Mouse (Mus musculus): ENCODE measurements around the gene Cort. TPM values are rescaled to one million over a fixed set of nuclear protein-coding genes. Genes with fewer than 3 reads are reported as not detected.
A peak's percentile ranks its signal among the peaks of the same experiment; 100 is the strongest.
"Not testable (repeated sequence)": the region's sequence is repeated elsewhere in the genome, so short reads cannot be mapped to it uniquely, and the experiment has no call there.

The Cort gene
- 0.28 TPM in 1 of 2 replicates, not detected in the other for polyA plus RNA-seq (2015; fragmentation: Nextera tagmentation; extraction: Ambion mirVana)

GRCm38 (mm10) chr4:149126663-149127062 is at the start of gene Cort:
Cort (minus strand) TSS chr4:149126763.
- Histone ChIP-seq H3K4me1 (no peaks in the 10 kb centered on the region), H3K27ac (no peak within 1 kb of the TSS), H3K9me3 (replicated peaks) (no peaks in the 10 kb centered on the region), H3K4me3 (no peak within 1 kb of the TSS), H3K36me3 (ENCODE audit: poor library complexity, severe bottlenecking) (peaks cover 54% of the 10 kb centered on the region), H3K4me2 (no peak within 1 kb of the TSS), H3K9ac (no peak within 1 kb of the TSS), H3K27me3 (no peaks in the 10 kb centered on the region)
- no peak for ATAC-seq
- 81% methylated on average over 11 of the region's 11 CpGs for WGBS

- H3K9me3 ChIP-seq (replicated peaks) = no peaks in the 10 kb centered on the region
These were observed 47.1 kb upstream of the Cort start for GRCm38 (mm10) chr4:149173661-149174060.

GRCm38 (mm10) chr4:149172666-149173065 is 46.1 kb upstream of the Cort start:
- no peaks in the 10 kb centered on the region for H3K9me3 ChIP-seq (replicated peaks)
- no peak overlapping the region for H3K9ac ChIP-seq
- WGBS = 66% methylated on average over 2 of the region's 2 CpGs
- H3K27me3 ChIP-seq = no peaks in the 10 kb centered on the region
- H3K4me1 ChIP-seq = 0 out of 2 replicates have a peak, but pooled peaks cover 4% of the 10 kb centered on the region
- no peak overlapping the region for H3K4me3 ChIP-seq
- peaks cover 22% of the 10 kb centered on the region for H3K36me3 ChIP-seq (ENCODE audit: poor library complexity, severe bottlenecking)
- H3K4me2 ChIP-seq = no peak overlapping the region
- ATAC-seq = no peak
- peak overlapping the region; percentile 7; the same call in 1 of the 2 replicates for H3K27ac ChIP-seq

More at GRCm38 (mm10) chr4:149173661-149174060, 47.1 kb upstream of the Cort start:
- no peak overlapping the region for H3K4me2 ChIP-seq
- 0 out of 2 replicates have a peak, but pooled peaks cover 4% of the 10 kb centered on the region for H3K4me1 ChIP-seq
- ATAC-seq = no peak
- H3K36me3 ChIP-seq (ENCODE audit: poor library complexity, severe bottlenecking) = peaks cover 30% of the 10 kb centered on the region
- 87% methylated on average over 6 of the region's 6 CpGs for WGBS
- H3K9ac ChIP-seq = no peak overlapping the region
- H3K27ac ChIP-seq = no peak overlapping the region
- H3K4me3 ChIP-seq = no peak overlapping the region
- H3K27me3 ChIP-seq = no peaks in the 10 kb centered on the region

GRCm38 (mm10) chr4:149172083-149172482 is 45.5 kb upstream of the Cort start:
- peaks cover 18% of the 10 kb centered on the region for H3K36me3 ChIP-seq (ENCODE audit: poor library complexity, severe bottlenecking)
- ATAC-seq = no peak
- no peak overlapping the region for H3K4me3 ChIP-seq
- WGBS = 92% methylated on average over 5 of the region's 5 CpGs
- no peak overlapping the region for H3K9ac ChIP-seq
- peaks cover 6% of the 10 kb centered on the region; the same call in 1 of the 2 replicates for H3K4me1 ChIP-seq
- H3K9me3 ChIP-seq (replicated peaks) = no peaks in the 10 kb centered on the region
- H3K27ac ChIP-seq = no peak overlapping the region
- H3K4me2 ChIP-seq = no peak overlapping the region
- no peaks in the 10 kb centered on the region for H3K27me3 ChIP-seq

GRCm38 (mm10) chr4:149171581-149171981 is 45.0 kb upstream of the Cort start:
- 79% methylated on average over 5 of the region's 5 CpGs for WGBS
- no peak for ATAC-seq

GRCm38 (mm10) chr4:149170394-149170931 is 43.9 kb upstream of the Cort start:
- WGBS = 76% methylated on average over 7 of the region's 7 CpGs
- no peak for ATAC-seq
- H3K4me2 ChIP-seq = no peak overlapping the region
- no peaks in the 10 kb centered on the region for H3K9me3 ChIP-seq (replicated peaks)
- H3K9ac ChIP-seq = no peak overlapping the region
- no peaks in the 10 kb centered on the region for H3K27me3 ChIP-seq
- peaks cover 14% of the 10 kb centered on the region for H3K4me1 ChIP-seq
- no peak overlapping the region for H3K27ac ChIP-seq
- no peak overlapping the region for H3K4me3 ChIP-seq
- peaks cover 6% of the 10 kb centered on the region; the same call in 1 of the 2 replicates for H3K36me3 ChIP-seq (ENCODE audit: poor library complexity, severe bottlenecking)

More at GRCm38 (mm10) chr4:149171581-149171981, 45.0 kb upstream of the Cort start:
- Histone ChIP-seq H3K27ac (no peak overlapping the region), H3K27me3 (no peaks in the 10 kb centered on the region), H3K4me2 (no peak overlapping the region), H3K4me1 (peaks cover 8% of the 10 kb centered on the region; the same call in 1 of the 2 replicates), H3K9ac (no peak overlapping the region), H3K9me3 (replicated peaks) (no peaks in the 10 kb centered on the region), H3K4me3 (no peak overlapping the region), H3K36me3 (ENCODE audit: poor library complexity, severe bottlenecking) (peaks cover 13% of the 10 kb centered on the region)

- not testable (repeated sequence) for H3K27me3 ChIP-seq; ATAC-seq; H3K4me3 ChIP-seq; H3K9me3 ChIP-seq (replicated peaks); H3K4me2 ChIP-seq; H3K9ac ChIP-seq; H3K27ac ChIP-seq; H3K36me3 ChIP-seq (ENCODE audit: poor library complexity, severe bottlenecking)
- 69% methylated on average over 7 of the region's 8 CpGs for WGBS
- peaks cover 19% of the 10 kb centered on the region for H3K4me1 ChIP-seq
These were observed 43.4 kb upstream of the Cort start for GRCm38 (mm10) chr4:149169926-149170325.

GRCm38 (mm10) chr4:149168016-149168415 is 41.5 kb upstream of the Cort start:
- Histone ChIP-seq H3K36me3 (ENCODE audit: poor library complexity, severe bottlenecking) (peaks cover 9% of the 10 kb centered on the region; the same call in 1 of the 2 replicates), H3K4me2 (peak overlapping the region; percentile 70; the same call in 1 of the 2 replicates), H3K4me1 (peaks cover 19% of the 10 kb centered on the region), H3K27me3 (no peaks in the 10 kb centered on the region), H3K4me3 (no peak overlapping the region), H3K9me3 (replicated peaks) (no peaks in the 10 kb centered on the region), H3K27ac (no peak overlapping the region), H3K9ac (no peak overlapping the region)
- 80% methylated on average over 2 of the region's 2 CpGs for WGBS
- ATAC-seq = no peak

GRCm38 (mm10) chr4:149166957-149167611 is 40.5 kb upstream of the Cort start:
- Histone ChIP-seq H3K4me1 (peaks cover 19% of the 10 kb centered on the region), H3K9ac (peak overlapping the region; percentile 65), H3K36me3 (ENCODE audit: poor library complexity, severe bottlenecking) (peaks cover 18% of the 10 kb centered on the region; the same call in 1 of the 2 replicates), H3K27me3 (no peaks in the 10 kb centered on the region), H3K9me3 (replicated peaks) (no peaks in the 10 kb centered on the region), H3K27ac (peak overlapping the region; percentile 51), H3K4me2 (peak overlapping the region; percentile 70), H3K4me3 (peak overlapping the region; percentile 77)
- no peak; the same call in 1 of the 2 replicates for ATAC-seq
- WGBS = 2% methylated on average over 27 of the region's 27 CpGs

- peak within 1 kb of the TSS; percentile 70 for H3K4me2 ChIP-seq
- H3K9me3 ChIP-seq (replicated peaks) = no peaks in the 10 kb centered on the region
- no peaks in the 10 kb centered on the region for H3K27me3 ChIP-seq
- WGBS = under 1% methylated on average over 58 of the region's 59 CpGs
- H3K27ac ChIP-seq = peak within 1 kb of the TSS; percentile 51
- H3K4me3 ChIP-seq = peak within 1 kb of the TSS; percentile 77
- peak within 1 kb of the TSS; percentile 82 for H3K9ac ChIP-seq
- ATAC-seq = peak; percentile 100
- H3K36me3 ChIP-seq (ENCODE audit: poor library complexity, severe bottlenecking) = peaks cover 25% of the 10 kb centered on the region
- H3K4me1 ChIP-seq = peaks cover 19% of the 10 kb centered on the region
These were observed 39.8 kb upstream of the Cort start, which contains the start of gene Pgd for GRCm38 (mm10) chr4:149166215-149166946. Pgd (minus strand) TSS chr4:149166771.

GRCm38 (mm10) chr4:149164150-149164549 is 37.6 kb upstream of the Cort start:
- 65% methylated on average over 5 of the region's 5 CpGs for WGBS
- H3K9me3 ChIP-seq (replicated peaks) = no peaks in the 10 kb centered on the region
- no peak overlapping the region for H3K9ac ChIP-seq
- H3K4me3 ChIP-seq = no peak overlapping the region
- peaks cover 19% of the 10 kb centered on the region for H3K4me1 ChIP-seq
- peaks cover 48% of the 10 kb centered on the region for H3K36me3 ChIP-seq (ENCODE audit: poor library complexity, severe bottlenecking)
- H3K27me3 ChIP-seq = no peaks in the 10 kb centered on the region
- no peak for ATAC-seq
- no peak overlapping the region for H3K27ac ChIP-seq
- H3K4me2 ChIP-seq = no peak overlapping the region

GRCm38 (mm10) chr4:149163196-149163595 is 36.6 kb upstream of the Cort start:
- H3K27me3 ChIP-seq = no peaks in the 10 kb centered on the region
- WGBS = 47% methylated on average over 1 of the region's 1 CpGs
- peaks cover 57% of the 10 kb centered on the region for H3K36me3 ChIP-seq (ENCODE audit: poor library complexity, severe bottlenecking)
- no peak overlapping the region for H3K4me2 ChIP-seq
- H3K4me3 ChIP-seq = no peak overlapping the region
- ATAC-seq = no peak
- no peak overlapping the region for H3K9ac ChIP-seq
- peaks cover 19% of the 10 kb centered on the region for H3K4me1 ChIP-seq
- no peak overlapping the region for H3K27ac ChIP-seq
- no peaks in the 10 kb centered on the region for H3K9me3 ChIP-seq (replicated peaks)

Measured in forebrain, embryonic 13.5 days (tissue).